Mouse (Mus musculus) intestine, postnatal 0 days (tissue): ENCODE measurements around the gene A530084C06Rik. TPM values are rescaled to one million over a fixed set of nuclear protein-coding genes. Genes with fewer than 3 reads are reported as not detected.

Source experiments
- ATAC-seq: fragments of 200-750 bp; cut with Nextera tagmentation; 2 replicates; pipeline ENCODE4 v1.8.0; 2017; ENCODE audit warnings: mild to moderate bottlenecking, moderate TSS enrichment, moderate library complexity
- H3K27ac ChIP-seq: fragments of 300-500 bp; sonication (generic); 2 replicates; pipeline ENCODE4 v1.5.1; 2014; ENCODE audit warnings: mild to moderate bottlenecking, low read depth, low read length, moderate library complexity
- H3K27me3 ChIP-seq: fragments of 300-500 bp; sonication (generic); replicated peaks from 2 replicates; pipeline ENCODE4 v1.6.1; 2014; ENCODE audit warnings: low read length, mixed read lengths; ENCODE audit not compliant: control insufficient read depth, insufficient read depth
- H3K36me3 ChIP-seq: fragments of 300-500 bp; sonication (generic); 2 replicates; pipeline ENCODE4 v1.6.1; 2014; ENCODE audit warnings: mild to moderate bottlenecking, moderate library complexity; ENCODE audit not compliant: control insufficient read depth, insufficient read depth
- H3K4me1 ChIP-seq: fragments of 300-500 bp; sonication (generic); replicated peaks from 2 replicates; pipeline ENCODE4 v1.6.1; 2014; ENCODE audit warnings: antibody characterized with exemption, low read length, mixed read lengths; ENCODE audit not compliant: control insufficient read depth, insufficient read depth
- H3K4me2 ChIP-seq: fragments of 300-500 bp; sonication (generic); replicated peaks from 2 replicates; pipeline ENCODE4 v1.6.1; 2014; ENCODE audit warnings: low read depth, mild to moderate bottlenecking, moderate library complexity
- H3K4me3 ChIP-seq: fragments of 300-500 bp; sonication (generic); 2 replicates; pipeline ENCODE4 v1.5.1; 2014; ENCODE audit warnings: low read depth, low read length
- H3K9ac ChIP-seq: fragments of 300-500 bp; sonication (generic); 2 replicates; pipeline ENCODE4 v1.6.1; 2014; ENCODE audit warnings: mild to moderate bottlenecking, low read depth, low read length
- H3K9me3 ChIP-seq: fragments of 300-500 bp; sonication (generic); 2 replicates; pipeline ENCODE4 v1.6.1; 2016; ENCODE audit warnings: mixed run types; ENCODE audit not compliant: control insufficient read depth
- CTCF ChIP-seq: sonication (generic); IDR thresholded peaks from 2 replicates; pipeline ENCODE4 v1.5.1; 2016; ENCODE audit warnings: low read depth, mild to moderate bottlenecking, control low read depth, antibody characterized with exemption, moderate library complexity
- WGBS: fragments of 180-500 bp; shearing (Covaris S2); extraction: QIAGEN DNeasy Blood & Tissue Kit; methylation state at CpG from one replicate; pipeline ENCODE4 v1.1.7; 2014; 5-methylcytosine and 5-hydroxymethylcytosine counted together
- polyA plus RNA-seq: library from polyadenylated mRNA; unstranded; fragments of >200 nt; fragmentation: Nextera tagmentation; extraction: Ambion mirVana; gene quantifications from 2 replicates; pipeline ENCODE4 v1.2.1, GENCODE M21; 2015

The A530084C06Rik gene
- not detected in 2 replicates for polyA plus RNA-seq

GRCm38 (mm10) chr13:31558521-31559418 is at the start of gene A530084C06Rik:
TSS of gene A530084C06Rik (minus strand) at chr13:31559333.
- no peak for TF ChIP-seq CTCF
- Histone ChIP-seq H3K4me3 (peak within 1 kb of the TSS; percentile 77), H3K4me2 (peak within 1 kb of the TSS; percentile 98), H3K27ac (peak within 1 kb of the TSS; percentile 78), H3K9me3 (no peaks in the 10 kb centered on the region), H3K4me1 (no peaks in the 10 kb centered on the region; the same call in 1 of the 2 replicates), H3K36me3 (no peaks in the 10 kb centered on the region), H3K9ac (peak within 1 kb of the TSS; percentile 87), H3K27me3 (peaks cover 19% of the 10 kb centered on the region; the same call in 1 of the 2 replicates)
- under 1% methylated on average over 80 of the region's 88 CpGs for WGBS
- peak; percentile 17 for ATAC-seq

- Histone ChIP-seq H3K4me1 (no peaks in the 10 kb centered on the region), H3K27ac (no peak overlapping the region), H3K9me3 (no peaks in the 10 kb centered on the region), H3K4me2 (no peak overlapping the region), H3K36me3 (no peaks in the 10 kb centered on the region), H3K4me3 (no peak overlapping the region), H3K27me3 (no peaks in the 10 kb centered on the region; the same call in 1 of the 2 replicates), H3K9ac (no peak overlapping the region)
- no peak for ATAC-seq
- TF ChIP-seq CTCF: no peak
- WGBS: 89% methylated on average over 6 of the region's 6 CpGs
Measured at GRCm38 (mm10) chr13:31603964-31604363, 44.8 kb upstream of the A530084C06Rik start.

DNA sequence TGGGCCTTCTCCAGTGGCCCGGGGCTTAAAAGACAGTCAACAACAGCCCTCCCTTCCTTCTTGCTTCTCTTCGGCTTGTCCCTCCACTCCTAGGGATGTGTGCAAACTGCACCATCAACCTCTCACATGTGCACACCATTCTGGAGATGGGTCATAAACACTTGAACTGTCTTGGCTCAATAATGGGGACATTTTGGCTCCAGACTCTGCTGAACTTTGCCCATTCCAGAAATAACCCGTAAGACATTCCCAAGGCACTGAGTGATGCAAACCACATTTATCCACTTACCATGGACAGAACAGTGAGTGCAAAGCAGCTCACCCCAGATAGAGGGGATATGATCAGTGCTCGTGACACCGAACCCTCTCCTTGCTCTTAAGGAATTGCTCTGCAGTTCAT is 40.4 kb upstream of the A530084C06Rik start:
- 72% methylated on average over 5 of the region's 5 CpGs for WGBS
- no peak for ATAC-seq
- TF ChIP-seq CTCF: no peak
- Histone ChIP-seq H3K4me3 (no peak overlapping the region), H3K27me3 (no peaks in the 10 kb centered on the region), H3K27ac (no peak overlapping the region), H3K4me2 (no peak overlapping the region), H3K9ac (no peak overlapping the region), H3K4me1 (no peaks in the 10 kb centered on the region), H3K36me3 (no peaks in the 10 kb centered on the region), H3K9me3 (no peaks in the 10 kb centered on the region)

DNA sequence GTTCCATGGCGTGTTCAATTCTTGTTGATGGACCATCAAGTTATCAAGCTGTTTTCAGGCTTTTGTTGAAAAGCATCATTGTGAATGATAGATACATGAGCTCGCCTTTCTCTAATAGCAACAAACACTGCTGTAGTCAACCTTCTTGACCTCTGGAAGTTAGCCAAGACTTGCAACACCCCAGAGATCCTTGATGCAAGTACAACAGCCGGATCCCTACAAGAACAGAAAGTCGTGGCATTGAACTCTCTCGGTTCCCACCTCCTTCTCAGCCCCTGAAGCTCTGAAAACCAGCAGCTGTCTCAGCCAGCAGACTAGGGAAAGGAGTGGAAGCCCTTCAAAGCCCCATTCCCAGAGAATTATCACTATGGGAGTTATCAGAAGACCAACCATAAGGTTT is 28.2 kb upstream of the A530084C06Rik start:
- no peak for TF ChIP-seq CTCF

DNA sequence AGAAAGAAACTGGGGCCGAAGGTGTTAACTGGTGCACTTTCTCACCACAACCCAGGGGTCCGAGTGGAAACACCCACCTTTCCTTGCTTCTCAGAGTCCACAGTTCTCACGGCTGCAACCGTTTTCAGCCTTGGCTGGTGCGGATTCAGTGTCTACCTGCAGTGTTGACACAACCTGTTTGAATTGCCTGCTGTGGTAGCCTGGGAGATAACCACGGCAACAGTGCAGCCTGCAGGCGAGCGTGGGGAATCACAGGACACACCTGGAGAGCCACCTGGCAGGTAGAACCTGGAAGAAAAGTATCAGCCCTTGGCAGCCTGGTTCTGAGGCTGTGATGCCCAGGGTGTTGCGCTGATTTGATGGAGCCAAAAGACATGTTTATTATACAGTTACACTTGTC is 20.7 kb upstream of the A530084C06Rik start:
- ATAC-seq: peak; percentile 72
- Histone ChIP-seq H3K36me3 (no peaks in the 10 kb centered on the region), H3K9me3 (no peaks in the 10 kb centered on the region), H3K4me2 (peak overlapping the region; percentile 32; the same call in 1 of the 2 replicates), H3K4me3 (no peak overlapping the region), H3K9ac (no peak overlapping the region), H3K27me3 (no peaks in the 10 kb centered on the region), H3K4me1 (no peaks in the 10 kb centered on the region), H3K27ac (no peak overlapping the region)
- WGBS: 38% methylated on average over 9 of the region's 9 CpGs
- TF ChIP-seq CTCF: peak; percentile 91

More for the DNA sequence above, 28.2 kb upstream of the A530084C06Rik start:
- no peak for ATAC-seq
- H3K4me2 ChIP-seq: no peak overlapping the region
- H3K36me3 ChIP-seq: no peaks in the 10 kb centered on the region
- no peak overlapping the region for H3K4me3 ChIP-seq
- H3K27ac ChIP-seq: no peak overlapping the region
- no peak overlapping the region for H3K9ac ChIP-seq
- H3K27me3 ChIP-seq: no peaks in the 10 kb centered on the region
- WGBS: 68% methylated on average over 5 of the region's 5 CpGs
- no peaks in the 10 kb centered on the region for H3K4me1 ChIP-seq
- no peaks in the 10 kb centered on the region for H3K9me3 ChIP-seq

DNA sequence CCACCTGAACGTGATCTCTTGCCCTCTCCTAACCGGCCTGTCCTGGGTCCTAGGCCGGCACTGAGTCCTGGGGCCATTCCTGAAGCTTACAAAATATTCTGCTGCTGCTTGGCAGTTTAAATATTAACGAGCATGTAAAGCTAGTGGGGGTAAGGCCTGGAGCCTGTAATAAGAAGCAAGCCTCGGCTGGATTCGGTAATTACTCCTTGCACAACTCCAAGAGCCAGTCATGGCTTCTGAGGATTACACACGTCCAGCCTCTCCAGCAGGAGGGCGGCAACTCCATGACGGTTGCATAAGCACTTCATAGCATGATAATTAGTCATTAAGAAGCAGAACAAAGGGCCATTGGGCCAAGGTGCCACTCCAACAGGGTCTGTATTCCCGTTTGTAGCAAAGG is 19.3 kb upstream of the A530084C06Rik start:
- no peak overlapping the region for H3K4me3 ChIP-seq
- H3K9me3 ChIP-seq: no peaks in the 10 kb centered on the region
- ATAC-seq: peak; percentile 94
- WGBS: 31% methylated on average over 10 of the region's 10 CpGs
- H3K4me2 ChIP-seq: peak overlapping the region; percentile 37
- no peaks in the 10 kb centered on the region for H3K27me3 ChIP-seq
- no peaks in the 10 kb centered on the region for H3K36me3 ChIP-seq
- H3K9ac ChIP-seq: no peak overlapping the region
- no peaks in the 10 kb centered on the region for H3K4me1 ChIP-seq
- H3K27ac ChIP-seq: no peak overlapping the region
- peak; percentile 30 for TF ChIP-seq CTCF
